Mouse (Mus musculus): ENCODE measurements around the gene Rrnad1.

Gene Rrnad1

GRCm38 (mm10) chr3:87886416-87886815, 44.1 kb downstream of the Rrnad1 start:
- DNase-seq (ENCODE audit: extremely low read depth, low read depth, low spot score), result no peak

DNA sequence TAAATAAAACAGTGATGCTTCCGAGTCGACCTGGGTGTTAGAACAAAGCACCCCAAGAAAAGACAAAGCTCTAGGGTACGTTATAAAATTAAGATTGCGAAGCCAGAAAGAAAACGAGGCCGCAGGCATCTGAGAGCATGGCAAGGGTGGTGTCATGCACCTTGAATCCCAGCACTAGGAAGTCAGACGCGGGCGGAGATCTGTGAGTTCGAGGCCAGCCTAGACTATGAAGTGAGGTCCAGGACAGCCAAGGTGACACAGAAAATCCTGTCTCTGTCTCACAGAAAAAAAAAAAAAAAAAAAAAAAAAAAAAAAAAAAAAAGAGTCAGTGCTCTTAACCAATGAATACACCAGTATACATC, 44.5 kb downstream of the Rrnad1 start:
- no peak for DNase-seq (ENCODE audit: extremely low read depth, low read depth, low spot score)

DNA sequence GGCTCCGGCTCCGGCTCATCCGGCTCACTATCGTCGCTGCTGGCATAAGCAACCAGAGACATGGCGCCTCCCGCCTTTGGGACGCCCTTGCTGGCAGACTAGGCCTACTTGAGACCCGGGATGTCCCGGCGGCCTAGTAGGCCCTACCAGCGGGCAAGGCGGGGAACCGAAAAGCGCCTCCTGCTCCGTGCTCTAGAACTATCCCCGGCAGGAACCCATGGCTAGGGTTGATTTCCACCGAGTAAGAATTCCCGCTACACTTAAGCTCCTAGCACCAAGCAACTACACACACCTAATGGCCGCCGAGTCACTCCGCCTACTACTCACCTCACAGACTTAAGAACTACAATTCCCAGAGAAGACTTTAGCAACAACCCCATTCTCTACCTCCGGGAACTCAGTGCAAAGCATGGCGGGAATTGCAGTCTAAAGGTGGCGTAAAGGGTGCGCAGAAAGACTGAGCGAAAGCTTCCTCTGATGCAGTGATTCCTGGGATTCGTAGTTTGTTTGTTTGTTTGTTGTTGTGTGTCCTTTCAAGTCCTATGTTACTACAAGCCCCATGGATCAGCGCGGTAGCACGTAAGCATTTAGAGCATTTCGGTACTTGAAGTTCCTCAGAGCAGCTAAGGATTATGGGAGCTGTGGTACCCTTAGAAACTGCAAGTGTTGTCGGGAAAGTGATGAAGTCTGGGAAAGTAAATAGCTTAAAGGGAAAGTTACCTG, 45.1 kb downstream of the Rrnad1 start, which contains the start of gene Prcc:
Gene Prcc, minus strand, starts transcription at position 328 of the 723 bp plus-strand sequence.
- DNase-seq (ENCODE audit: extremely low read depth, low read depth, low spot score), result peak; percentile 100

- DNase-seq (ENCODE audit: extremely low read depth, low read depth, low spot score), result no peak
Observed at GRCm38 (mm10) chr3:87884708-87885251, 45.7 kb downstream of the Rrnad1 start.

DNA sequence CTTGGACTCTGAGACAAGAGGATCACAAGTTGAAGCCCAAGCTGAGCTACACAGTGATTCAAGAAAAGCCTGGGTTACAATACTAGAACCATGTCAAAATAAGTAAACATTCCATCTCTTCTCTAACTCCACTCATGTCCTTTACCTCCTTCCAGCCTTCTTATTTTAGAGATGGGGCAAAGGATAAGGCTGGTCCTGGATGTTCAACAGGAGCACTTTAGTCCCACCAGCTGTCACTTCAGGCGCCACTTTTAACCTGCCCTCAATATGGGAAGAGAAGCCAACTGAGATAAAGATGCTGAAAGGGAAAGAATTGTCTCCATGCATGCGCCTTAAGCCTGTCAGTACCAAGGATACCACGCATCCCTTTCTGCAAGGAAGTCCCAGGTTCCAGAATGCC, 46.2 kb downstream of the Rrnad1 start:
- DNase-seq (ENCODE audit: extremely low read depth, low read depth, low spot score), result no peak

DNA sequence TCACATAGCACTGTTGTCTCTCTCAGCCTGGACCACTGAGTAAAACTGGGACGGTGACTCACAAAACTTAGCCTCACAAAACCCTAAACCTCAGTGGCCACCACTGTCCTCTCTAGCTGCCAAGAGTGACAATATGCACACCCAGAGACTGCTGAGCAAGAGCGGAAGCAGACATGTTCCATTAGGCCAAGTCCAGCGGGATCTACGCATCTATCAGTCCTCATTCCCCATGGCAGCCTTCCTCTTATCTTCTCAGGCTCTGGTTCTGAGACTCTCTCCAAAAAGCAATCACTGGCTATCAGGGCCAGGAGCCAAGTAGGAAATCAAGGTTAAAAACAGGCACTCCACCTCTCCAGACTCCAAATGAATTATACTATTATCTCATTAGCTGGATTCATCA, 52.8 kb downstream of the Rrnad1 start:
- DNase-seq (ENCODE audit: extremely low read depth, low read depth, low spot score), result no peak
